Mouse (Mus musculus): Measurements from ENCODE around the gene Zbtb14. TPM values are rescaled to one million over a fixed set of nuclear protein-coding genes. Genes with fewer than 3 reads are reported as not detected.

The Zbtb14 gene
- polyA plus RNA-seq, 1 experiment from 2014 or later, result 17.0 TPM

DNA sequence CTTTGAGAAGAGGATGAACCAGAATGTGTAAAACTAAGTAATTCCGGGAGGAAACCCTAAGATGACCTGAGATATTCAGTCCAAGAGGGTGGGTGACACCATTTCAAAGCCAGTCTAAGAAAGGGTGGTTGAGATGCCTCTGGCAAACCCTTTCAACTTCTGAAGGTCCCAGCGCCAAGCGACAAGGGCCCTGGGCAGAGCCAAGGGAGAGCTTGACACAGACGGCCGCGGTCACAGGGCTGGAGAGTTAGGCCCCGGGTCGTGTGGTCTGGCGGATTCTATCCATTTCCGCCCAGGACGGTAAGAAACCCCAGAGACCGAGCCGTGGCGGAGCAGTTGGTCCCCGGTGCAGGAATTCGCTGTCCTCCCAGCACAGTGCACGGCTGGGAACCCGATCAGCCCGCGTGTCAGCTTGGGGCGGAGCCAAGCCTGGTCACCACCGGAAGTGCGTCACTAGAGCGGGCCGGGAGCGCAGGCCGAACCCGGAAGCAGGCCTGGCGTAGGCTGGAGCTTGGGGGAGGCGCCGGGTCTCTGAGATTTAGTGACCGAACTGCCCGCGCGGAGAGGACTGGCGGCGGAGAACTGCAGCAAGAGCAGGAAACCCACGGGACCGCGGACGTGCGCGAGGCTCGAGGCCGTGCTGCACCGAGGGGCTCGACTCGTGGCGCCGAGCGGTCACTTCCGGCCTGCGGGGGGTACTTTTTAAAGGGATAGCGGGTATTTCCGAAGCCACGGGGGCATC lies 34.2 kb downstream of the Zbtb14 start:
- DNase-seq (ENCODE audit: low spot score) (peak; percentile 95), ATAC-seq (replicated peaks; ENCODE audit: low FRiP score, low read depth) (peak; percentile 100)
- no peaks in the 10 kb centered on the region for H3K9me3 ChIP-seq (replicated peaks; ENCODE audit: low read length)
- H3K36me3 ChIP-seq (ENCODE audit: insufficient read depth, low read length), result no peaks in the 10 kb centered on the region
- peak overlapping the region; percentile 68 for H3K4me3 ChIP-seq (replicated peaks; ENCODE audit: low read depth, low read length)
- peak overlapping the region; percentile 84 for H3K9ac ChIP-seq (ENCODE audit: low read depth, low read length)
- peak overlapping the region; percentile 61 for H3K4me2 ChIP-seq (ENCODE audit: low read length)
- H3K4me1 ChIP-seq (replicated peaks; ENCODE audit: insufficient read depth, low read length), result no peaks in the 10 kb centered on the region
- no peak for TF ChIP-seq CTCF (IDR thresholded peaks at IDR 0.05; ENCODE audit: low read depth)
- no peaks in the 10 kb centered on the region for H3K27me3 ChIP-seq (ENCODE audit: insufficient read depth, low read length)
- H3K27ac ChIP-seq, result peak overlapping the region; percentile 98
- under 1% methylated on average over 56 of the region's 56 CpGs for WGBS

DNA sequence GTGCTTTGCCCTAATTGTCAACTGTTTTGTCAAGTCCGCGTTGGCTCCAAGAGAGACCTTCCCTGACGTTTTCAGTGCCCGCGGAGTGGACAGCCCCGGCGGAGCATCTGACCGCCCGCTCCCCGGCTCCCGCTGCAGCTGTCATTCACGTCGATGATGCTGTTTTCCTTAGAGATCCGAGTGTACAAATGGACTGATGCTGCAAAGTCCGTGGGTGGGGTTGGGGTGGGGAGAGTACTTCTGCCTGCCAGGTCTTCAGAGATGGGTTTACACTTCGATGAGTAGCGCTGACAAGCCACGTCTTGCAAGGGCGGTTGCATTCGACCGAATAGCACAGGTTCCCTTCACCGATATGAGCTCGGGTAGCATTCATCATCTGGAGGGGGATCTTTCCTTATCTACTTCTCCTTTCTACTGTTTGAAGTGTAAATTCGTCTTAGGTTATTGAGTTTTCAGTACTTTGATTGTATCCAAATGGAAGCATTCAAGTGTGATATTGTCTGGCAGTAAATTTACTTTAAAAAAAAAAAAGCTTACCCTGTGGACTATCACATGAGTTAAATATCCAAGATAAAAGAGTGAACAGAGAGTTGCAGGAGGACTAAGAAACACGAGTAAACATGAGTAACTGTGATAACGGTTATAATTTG lies 35.0 kb downstream of the Zbtb14 start:
- DNase-seq (ENCODE audit: low spot score) (no peak), ATAC-seq (replicated peaks; ENCODE audit: low FRiP score, low read depth) (peak; percentile 34; the same call in 1 of the 2 replicates)
- TF ChIP-seq CTCF (IDR thresholded peaks at IDR 0.05; ENCODE audit: low read depth), result no peak
- H3K27me3 ChIP-seq (ENCODE audit: insufficient read depth, low read length), result no peaks in the 10 kb centered on the region
- H3K9ac ChIP-seq (ENCODE audit: low read depth, low read length), result peak overlapping the region; percentile 84
- no peaks in the 10 kb centered on the region for H3K36me3 ChIP-seq (ENCODE audit: insufficient read depth, low read length)
- no peaks in the 10 kb centered on the region for H3K4me1 ChIP-seq (replicated peaks; ENCODE audit: insufficient read depth, low read length)
- peak overlapping the region; percentile 68 for H3K4me3 ChIP-seq (replicated peaks; ENCODE audit: low read depth, low read length)
- H3K9me3 ChIP-seq (replicated peaks; ENCODE audit: low read length), result no peaks in the 10 kb centered on the region
- H3K4me2 ChIP-seq (ENCODE audit: low read length), result peak overlapping the region; percentile 61
- H3K27ac ChIP-seq, result peak overlapping the region; percentile 98
- 2% methylated on average over 26 of the region's 26 CpGs for WGBS

DNA sequence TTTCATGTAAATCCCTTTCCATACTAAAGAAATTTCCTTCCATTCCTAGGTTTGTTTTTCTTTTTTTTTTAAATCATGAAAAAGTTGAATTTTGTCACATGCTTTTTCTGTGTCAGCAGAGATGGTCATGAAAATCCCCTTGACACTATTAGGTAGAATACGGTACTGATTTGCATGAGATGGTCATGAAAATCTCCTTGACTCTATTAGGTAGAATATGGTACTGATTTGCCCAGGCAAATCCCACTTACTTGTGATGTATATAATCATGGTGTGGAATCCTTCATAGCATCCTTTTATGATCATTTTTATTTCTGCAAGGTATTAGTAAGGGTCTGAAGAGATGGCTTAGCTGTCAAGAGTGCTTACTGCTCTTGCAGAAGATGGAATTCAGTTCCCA lies 38.7 kb downstream of the Zbtb14 start:
- no peak overlapping the region for H3K27ac ChIP-seq
- TF ChIP-seq CTCF (IDR thresholded peaks at IDR 0.05; ENCODE audit: low read depth), result no peak
- WGBS, result 9% methylated on average over 1 of the region's 1 CpGs
- no peak overlapping the region for H3K4me2 ChIP-seq (ENCODE audit: low read length)
- no peaks in the 10 kb centered on the region for H3K27me3 ChIP-seq (ENCODE audit: insufficient read depth, low read length)
- H3K9ac ChIP-seq (ENCODE audit: low read depth, low read length), result no peak overlapping the region
- no peaks in the 10 kb centered on the region for H3K4me1 ChIP-seq (replicated peaks; ENCODE audit: insufficient read depth, low read length)
- DNase-seq (ENCODE audit: low spot score) (peak; percentile 83), ATAC-seq (replicated peaks; ENCODE audit: low FRiP score, low read depth) (no peak)
- H3K36me3 ChIP-seq (ENCODE audit: insufficient read depth, low read length), result no peaks in the 10 kb centered on the region
- H3K4me3 ChIP-seq (replicated peaks; ENCODE audit: low read depth, low read length), result no peak overlapping the region
- H3K9me3 ChIP-seq (replicated peaks; ENCODE audit: low read length), result no peaks in the 10 kb centered on the region

GRCm38 (mm10) chr17:69437836-69438235 lies 55.0 kb downstream of the Zbtb14 start:
- no peak for TF ChIP-seq CTCF (IDR thresholded peaks at IDR 0.05; ENCODE audit: low read depth)
- 75% methylated on average over 5 of the region's 5 CpGs for WGBS
- no peaks in the 10 kb centered on the region for H3K9me3 ChIP-seq (replicated peaks; ENCODE audit: low read length)
- DNase-seq (ENCODE audit: low spot score) (no peak), ATAC-seq (replicated peaks; ENCODE audit: low FRiP score, low read depth) (no peak)
- no peak overlapping the region for H3K4me3 ChIP-seq (replicated peaks; ENCODE audit: low read depth, low read length)
- H3K9ac ChIP-seq (ENCODE audit: low read depth, low read length), result no peak overlapping the region
- peaks cover 11% of the 10 kb centered on the region for H3K27me3 ChIP-seq (ENCODE audit: insufficient read depth, low read length)
- H3K27ac ChIP-seq, result no peak overlapping the region
- no peak overlapping the region for H3K4me2 ChIP-seq (ENCODE audit: low read length)
- no peaks in the 10 kb centered on the region for H3K36me3 ChIP-seq (ENCODE audit: insufficient read depth, low read length)
- H3K4me1 ChIP-seq (replicated peaks; ENCODE audit: insufficient read depth, low read length), result 0 out of 2 replicates have a peak, but pooled peaks cover 6% of the 10 kb centered on the region

DNA sequence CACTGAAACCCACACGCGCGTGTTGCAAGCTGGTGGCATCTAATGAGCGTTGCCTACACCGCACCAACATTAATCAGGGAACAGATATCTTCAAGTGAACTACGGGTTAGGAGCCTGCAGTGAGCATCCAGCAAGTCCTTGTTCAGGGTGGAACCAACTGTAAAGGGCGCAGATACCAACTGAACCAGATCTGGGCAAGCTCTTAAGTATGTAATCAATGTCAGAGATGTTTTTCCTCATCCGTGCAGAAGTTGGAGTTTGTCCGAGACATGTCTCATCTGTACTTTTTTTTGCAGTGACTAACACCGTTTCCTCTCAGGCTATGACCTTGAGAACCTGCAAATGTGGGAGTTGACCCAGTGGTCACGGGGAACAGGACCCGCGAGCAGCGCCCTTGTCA lies 55.6 kb downstream of the Zbtb14 start:
- H3K36me3 ChIP-seq (ENCODE audit: insufficient read depth, low read length), result no peaks in the 10 kb centered on the region
- 0 out of 2 replicates have a peak overlapping the region, but pooled peaks have one; percentile 19 for H3K9ac ChIP-seq (ENCODE audit: low read depth, low read length)
- TF ChIP-seq CTCF (IDR thresholded peaks at IDR 0.05; ENCODE audit: low read depth), result no peak
- 0 out of 2 replicates have a peak, but pooled peaks cover 6% of the 10 kb centered on the region for H3K4me1 ChIP-seq (replicated peaks; ENCODE audit: insufficient read depth, low read length)
- DNase-seq (ENCODE audit: low spot score) (no peak), ATAC-seq (replicated peaks; ENCODE audit: low FRiP score, low read depth) (no peak)
- WGBS, result 30% methylated on average over 14 of the region's 14 CpGs
- peaks cover 11% of the 10 kb centered on the region for H3K27me3 ChIP-seq (ENCODE audit: insufficient read depth, low read length)
- peak overlapping the region; percentile 56; the same call in 1 of the 2 replicates for H3K4me2 ChIP-seq (ENCODE audit: low read length)
- H3K4me3 ChIP-seq (replicated peaks; ENCODE audit: low read depth, low read length), result 0 out of 2 replicates have a peak overlapping the region, but pooled peaks have one; percentile 20
- no peaks in the 10 kb centered on the region for H3K9me3 ChIP-seq (replicated peaks; ENCODE audit: low read length)
- H3K27ac ChIP-seq, result no peak overlapping the region

DNA sequence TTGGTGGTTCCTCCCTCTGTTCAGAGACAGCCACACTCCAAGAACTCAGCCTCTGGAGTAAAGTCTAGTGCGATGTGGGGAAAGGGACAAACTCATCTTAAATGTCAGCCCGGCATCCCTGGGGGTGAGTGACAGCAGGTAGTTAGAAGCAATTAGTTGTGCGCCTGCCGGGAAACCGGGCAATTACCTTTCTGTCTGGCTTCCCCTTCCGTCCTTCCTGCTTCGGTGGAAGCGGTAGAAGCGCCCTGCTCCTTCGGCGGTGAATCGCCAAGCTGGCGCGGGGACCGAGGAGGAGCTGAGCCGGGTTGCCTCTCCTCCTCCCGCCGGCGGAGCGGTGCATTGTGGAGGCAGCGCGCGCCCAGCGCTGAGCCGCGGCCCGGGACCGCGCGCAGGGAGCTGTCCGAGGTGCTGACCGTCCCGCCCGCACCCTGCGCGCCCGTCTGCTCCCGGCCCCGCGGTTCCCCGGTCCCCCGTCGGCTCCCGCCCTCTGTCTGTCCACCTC lies 56.2 kb downstream of the Zbtb14 start, which contains the start of gene Akain1:
TSS of gene Akain1 (plus strand) at position 337 of the 502 bp plus-strand sequence.
- H3K4me3 ChIP-seq (replicated peaks; ENCODE audit: low read depth, low read length), result peak within 1 kb of the TSS; percentile 20
- no peaks in the 10 kb centered on the region for H3K9me3 ChIP-seq (replicated peaks; ENCODE audit: low read length)
- H3K27me3 ChIP-seq (ENCODE audit: insufficient read depth, low read length), result peaks cover 11% of the 10 kb centered on the region
- peak; percentile 95 for ATAC-seq (replicated peaks; ENCODE audit: low FRiP score, low read depth)
- WGBS, result 0% methylated on average over 42 of the region's 44 CpGs
- H3K9ac ChIP-seq (ENCODE audit: low read depth, low read length), result 0 out of 2 replicates have a peak within 1 kb of the TSS, but pooled peaks have one; percentile 19
- peak within 1 kb of the TSS; percentile 56 for H3K4me2 ChIP-seq (ENCODE audit: low read length)
- 0 out of 2 replicates have a peak, but pooled peaks cover 6% of the 10 kb centered on the region for H3K4me1 ChIP-seq (replicated peaks; ENCODE audit: insufficient read depth, low read length)
- no peak for TF ChIP-seq CTCF (IDR thresholded peaks at IDR 0.05; ENCODE audit: low read depth)
- H3K36me3 ChIP-seq (ENCODE audit: insufficient read depth, low read length), result no peaks in the 10 kb centered on the region
- H3K27ac ChIP-seq, result no peak within 1 kb of the TSS
- DNase-seq (ENCODE audit: low spot score), result peak; percentile 80

All from kidney, postnatal 0 days (tissue).